Mouse (Mus musculus): ENCODE data around the gene Aspm.

- no peak for TF ChIP-seq CTCF (IDR thresholded peaks at IDR 0.05; ENCODE audit: insufficient read depth, low read depth, low read length)
- no peak for TF ChIP-seq POLR2A (IDR thresholded peaks at IDR 0.05; ENCODE audit: insufficient read depth, low read depth, low read length)
Observed at GRCm38 (mm10) chr1:139455226-139455869, 776 bp downstream of the Aspm start.
